Mouse (Mus musculus) frontal cortex, postnatal 25 days (tissue): ENCODE data around the gene Cdcp1.

Source experiments
- DNase-seq, 2 experiments: peaks; one replicate each; pipeline ENCODE4 v3.0.0; 2022; ENCODE audit warnings: low spot score in 2 of 2

The Cdcp1 gene

DNA sequence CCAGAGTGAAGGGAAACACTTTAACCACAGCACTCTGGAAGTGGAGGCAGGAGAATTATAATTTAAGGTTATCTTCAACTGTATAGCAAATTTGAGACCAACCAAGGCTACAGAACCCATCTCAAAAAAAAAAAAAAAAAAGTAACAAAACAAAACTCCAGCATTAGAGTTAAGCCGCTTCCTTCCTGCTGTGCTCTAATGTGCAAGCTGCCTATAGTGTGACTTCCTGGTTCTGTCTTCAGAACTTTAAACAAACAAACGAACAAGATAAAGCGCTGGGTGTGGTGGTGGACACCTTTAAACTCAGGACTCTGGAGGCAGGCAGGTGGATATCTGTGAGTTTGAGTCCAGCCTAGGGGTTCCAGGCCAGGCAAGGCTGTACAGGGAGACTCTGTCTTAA, 63.8 kb downstream of the Cdcp1 start:
- DNase-seq: no peak

DNA sequence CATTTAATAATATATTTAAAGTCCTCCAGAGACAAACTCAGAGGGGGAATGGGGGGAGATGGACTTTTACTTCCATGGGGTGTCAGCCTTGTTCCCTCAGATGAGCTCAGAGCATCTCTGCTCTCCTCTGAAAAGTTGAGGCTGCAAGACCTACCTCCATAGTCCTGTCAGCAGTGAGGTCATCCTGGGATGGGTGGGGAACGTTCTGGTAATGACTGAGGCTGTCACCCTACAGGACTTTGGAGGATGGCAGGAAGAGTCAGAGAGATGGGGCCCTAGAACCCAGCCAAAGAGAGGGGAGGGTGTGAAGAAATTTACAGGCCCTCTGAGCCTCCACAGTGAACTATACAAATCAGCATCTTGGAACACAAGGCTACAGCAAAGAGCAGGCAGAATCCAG, 64.3 kb downstream of the Cdcp1 start:
- DNase-seq: no peak

DNA sequence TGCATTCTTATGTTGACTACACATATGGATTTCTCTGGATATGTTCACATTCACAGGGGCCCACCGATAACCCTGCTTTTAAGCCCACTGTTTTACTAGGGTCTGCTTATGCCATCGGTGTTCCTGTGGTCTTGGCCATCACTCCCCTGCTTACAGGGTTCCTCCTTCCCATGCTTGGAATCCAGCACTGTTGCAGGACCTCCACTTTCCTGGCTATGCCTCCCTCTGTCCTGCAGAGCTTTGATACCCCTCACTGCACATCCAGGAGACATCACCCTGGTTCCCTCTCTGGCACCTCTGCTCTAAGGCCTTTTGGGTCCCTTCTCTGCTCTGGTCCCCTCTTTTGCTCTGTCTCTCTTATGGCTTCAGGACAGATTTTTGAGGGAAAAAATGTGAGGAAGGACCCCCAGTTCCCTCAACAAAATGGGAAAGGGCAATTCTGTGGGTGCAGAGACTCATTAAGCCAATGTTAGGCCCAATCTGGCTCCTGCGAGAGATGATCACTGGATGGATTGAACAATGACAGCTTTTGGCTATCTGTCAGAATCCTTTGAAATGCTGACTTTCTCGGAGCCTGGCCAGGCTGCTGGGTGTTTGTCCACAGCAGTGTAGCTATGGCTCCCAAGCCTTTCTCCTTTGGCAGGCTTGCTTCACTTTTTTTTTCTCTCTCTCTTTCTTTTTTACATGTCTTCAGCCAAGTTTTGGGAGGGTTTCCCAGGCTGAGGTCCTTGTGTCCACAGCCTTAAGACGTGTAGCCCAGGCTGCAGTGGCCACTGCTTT, 65.4 kb downstream of the Cdcp1 start, which contains the start of gene Clec3b:
TSS of gene Clec3b (plus strand) at position 706 of the 780 bp plus-strand sequence.
- no peak for DNase-seq

DNA sequence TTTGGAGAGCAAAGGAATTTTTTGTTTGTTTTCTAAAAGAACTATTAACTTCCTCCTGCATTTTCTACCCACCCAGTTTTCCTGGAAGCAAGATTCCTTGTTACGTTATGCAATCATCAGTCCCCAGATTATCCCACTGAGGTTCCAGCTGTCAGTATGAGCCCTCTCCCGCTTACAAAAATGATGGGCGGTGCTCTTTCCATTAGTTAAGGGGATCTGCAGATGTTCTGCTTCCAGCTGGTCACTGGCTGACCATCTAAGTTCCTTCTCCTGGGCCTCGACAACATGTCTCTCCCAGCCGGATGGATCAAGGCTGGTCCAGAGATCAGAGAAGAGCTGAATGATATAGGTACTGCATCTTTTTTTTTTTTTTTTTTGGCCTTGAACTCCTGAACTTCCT, 67.4 kb downstream of the Cdcp1 start:
- DNase-seq: no peak

DNA sequence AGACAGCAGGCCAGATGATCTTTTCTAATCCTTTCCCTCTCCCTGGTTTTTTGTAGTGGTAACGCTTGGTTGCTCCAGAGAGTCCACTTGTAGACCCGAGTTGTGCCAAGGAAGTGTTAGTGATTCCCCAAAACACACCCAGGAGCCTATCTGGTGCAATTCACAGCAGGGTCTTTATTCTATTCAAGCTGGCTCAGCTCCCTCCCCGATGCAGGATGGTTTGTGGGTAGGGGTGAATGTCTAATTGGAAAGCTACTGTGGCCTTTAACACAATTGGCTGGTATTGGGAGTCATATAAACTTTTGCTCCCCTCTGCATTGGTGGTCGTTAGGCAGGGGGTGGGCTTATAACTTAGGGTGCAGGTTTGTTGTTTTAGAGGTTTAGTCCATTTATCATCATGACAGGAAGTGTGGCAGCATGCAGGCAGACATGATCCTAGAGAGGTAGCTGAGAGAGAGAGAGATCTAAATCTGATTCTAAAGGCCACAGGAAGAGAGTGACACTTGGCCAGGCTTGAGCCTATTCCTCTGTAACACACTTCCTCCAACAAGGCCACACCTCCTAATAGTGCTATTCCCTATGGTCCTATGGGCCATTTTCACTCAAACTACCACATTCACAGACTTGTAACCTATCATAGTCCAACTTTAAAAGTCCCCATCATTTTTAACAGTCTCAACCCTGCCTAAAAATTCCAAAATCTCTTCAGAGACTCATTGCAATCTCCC, 75.8 kb downstream of the Cdcp1 start:
- no peak for DNase-seq

DNA sequence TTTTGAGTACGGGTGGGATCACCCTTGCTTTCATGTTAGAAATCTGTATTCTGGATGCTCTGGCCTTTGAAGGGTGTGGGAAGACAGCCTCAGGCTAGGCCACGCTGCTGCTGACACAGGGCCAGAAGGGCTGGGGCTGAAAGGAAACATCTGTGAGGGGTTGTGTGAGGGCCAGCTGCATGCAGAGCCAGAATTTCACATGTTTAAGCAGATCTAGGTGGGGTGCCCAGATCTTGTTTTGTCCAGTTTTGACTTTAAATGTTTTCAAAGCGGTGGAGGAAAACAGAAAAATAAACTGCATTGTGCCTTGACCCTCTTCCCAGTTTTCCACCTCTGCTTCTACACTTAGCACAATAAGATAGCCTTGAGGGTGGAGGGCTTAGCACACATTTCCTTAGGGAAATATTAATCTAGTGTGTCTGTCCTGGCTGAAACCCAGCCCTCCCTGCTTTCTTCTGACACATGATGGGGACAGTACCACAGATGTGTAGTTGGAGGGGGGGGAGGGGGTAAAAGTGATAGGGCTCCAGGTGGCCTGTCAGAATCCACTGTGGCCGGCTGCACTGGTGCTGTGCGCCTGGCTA, 76.9 kb downstream of the Cdcp1 start:
- no peak for DNase-seq

DNA sequence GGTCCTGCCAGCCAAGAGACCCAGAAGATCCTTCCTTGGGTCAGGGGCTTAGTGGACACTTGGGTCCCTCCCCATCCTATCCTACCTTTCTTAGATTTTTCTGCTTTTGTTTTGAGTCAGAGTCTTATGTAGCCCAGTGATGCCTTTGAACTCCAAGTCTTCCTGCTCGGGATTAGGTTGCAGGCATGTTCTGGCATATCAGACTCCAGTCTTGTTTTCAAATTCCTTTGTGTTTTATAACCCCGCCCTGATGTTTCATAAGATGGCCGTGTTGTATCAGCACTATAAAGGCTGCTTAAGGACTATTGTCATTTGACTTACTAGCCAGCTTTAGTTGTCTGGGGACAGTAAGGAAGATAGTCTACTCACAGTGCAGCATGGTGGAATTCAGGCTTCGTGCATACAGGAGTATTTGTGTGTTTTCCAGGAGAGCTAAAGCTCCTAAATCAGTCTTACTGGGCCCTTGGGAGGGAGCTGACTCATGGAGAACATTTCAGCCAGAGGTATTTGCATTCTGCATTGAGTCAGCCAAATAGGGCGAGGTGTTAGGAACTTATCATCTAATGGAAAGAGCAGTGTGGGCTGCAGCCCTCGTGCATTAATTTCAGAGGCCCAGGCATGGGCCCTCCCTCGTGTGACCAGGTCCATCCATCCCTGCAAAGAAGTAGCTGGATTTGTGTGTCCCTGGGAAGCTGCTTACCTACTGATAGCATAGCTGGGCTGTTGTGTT, 78.7 kb downstream of the Cdcp1 start:
- no peak for DNase-seq

DNA sequence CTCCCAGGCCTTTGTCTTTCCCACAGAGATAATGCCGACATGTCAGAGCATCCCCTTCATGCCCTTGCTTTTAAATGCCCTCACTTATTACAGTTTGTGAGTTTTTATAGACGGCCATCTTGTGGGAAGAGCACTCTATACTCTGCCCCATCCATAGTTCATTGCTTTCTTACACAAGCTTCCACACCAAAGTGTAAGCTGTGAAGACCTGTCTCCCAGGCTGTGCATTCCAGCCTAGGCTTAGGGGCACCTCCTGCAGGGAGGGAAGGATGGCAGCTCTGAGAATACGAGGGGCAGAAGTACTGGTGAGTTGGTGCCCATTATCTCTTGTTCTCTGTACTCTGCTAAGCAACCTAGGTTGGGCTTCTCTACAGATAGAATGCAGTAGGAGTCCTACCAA, 82.8 kb downstream of the Cdcp1 start:
- no peak for DNase-seq

DNA sequence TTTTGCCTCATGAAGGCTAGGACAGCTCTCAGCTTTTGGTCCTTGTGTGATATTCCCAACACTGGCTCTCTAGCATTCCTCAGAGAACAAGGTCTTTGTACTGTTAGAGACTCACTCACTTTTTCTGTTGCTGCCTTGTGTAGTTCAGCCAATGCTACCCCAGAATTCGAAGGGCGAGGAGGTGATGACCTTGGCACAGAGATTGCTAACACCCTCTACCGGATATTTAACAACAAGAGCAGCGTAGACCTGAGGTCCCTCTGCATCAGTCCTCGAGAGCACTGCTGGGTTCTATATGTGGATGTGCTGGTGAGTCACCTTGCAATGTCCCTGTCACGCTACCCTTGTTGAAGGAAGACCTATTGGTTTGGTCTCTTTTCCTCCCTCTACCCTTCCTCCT, 88.2 kb downstream of the Cdcp1 start:
- no peak for DNase-seq

DNA sequence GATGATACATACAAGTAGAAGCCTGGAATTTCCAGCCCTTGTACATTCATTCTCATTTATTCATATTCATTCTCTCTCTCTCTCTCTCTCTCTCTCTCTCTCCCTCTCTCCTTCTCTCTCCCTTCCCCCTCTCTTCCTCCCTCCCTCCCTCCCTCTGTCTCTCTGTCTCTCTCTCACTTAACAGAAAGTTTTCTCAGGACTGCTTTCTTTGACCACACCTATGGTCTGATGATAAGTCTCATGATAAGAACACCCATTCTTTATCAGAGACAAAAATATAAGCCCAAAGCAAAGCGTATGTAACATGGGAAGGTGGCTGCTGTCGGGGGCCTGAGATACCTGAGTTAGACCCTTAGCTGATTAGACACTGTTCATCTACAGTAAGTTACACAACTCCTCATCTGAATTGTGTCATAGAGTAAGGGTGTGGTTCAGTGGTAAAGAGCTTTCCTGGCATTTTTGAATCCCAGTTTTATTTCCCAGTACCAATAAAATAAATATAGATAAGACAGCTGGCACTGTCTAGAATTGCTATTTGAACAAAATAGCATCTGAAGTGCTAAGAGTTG, 91.3 kb downstream of the Cdcp1 start:
- no peak for DNase-seq

DNA sequence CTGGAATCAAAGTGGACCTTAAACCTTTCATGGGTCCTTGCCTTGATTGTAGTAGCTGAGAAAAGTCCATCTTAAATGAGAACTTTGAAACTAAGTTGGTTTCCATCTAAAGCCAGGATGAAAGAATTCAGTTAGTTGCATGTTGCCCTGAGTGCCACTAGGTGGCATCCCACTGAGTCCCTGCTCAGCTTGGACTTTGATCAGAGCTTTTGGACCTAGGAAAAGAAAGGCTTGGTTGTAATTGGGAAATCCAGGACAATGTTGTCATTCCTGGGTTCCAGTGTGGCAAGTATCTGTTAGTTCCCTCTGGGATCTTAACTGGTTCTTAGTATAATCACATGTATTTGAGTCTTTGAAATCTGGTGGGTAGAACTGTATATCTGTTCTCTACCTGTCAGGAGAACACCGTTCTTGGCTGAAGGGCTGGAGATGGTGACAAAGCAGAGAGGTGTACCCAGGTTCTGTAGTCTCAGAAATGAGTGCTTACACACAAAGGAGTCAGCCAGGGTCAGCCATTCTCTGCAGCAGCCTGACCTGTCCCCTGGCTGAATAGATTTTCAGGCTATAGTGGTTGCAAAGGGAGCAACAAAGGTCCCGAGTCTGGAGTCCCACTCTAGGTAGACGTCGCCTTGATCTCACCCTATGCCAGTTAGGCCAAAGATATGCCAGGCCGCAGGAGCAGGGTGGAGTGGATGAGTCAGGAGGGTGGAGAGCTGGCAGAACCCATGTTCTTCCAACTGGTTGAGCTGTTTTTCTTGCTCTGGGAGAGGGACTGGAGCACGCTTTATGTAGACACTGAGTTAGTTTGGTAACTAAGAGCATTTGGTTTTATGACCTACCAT, 92.0 kb downstream of the Cdcp1 start:
- DNase-seq: no peak

DNA sequence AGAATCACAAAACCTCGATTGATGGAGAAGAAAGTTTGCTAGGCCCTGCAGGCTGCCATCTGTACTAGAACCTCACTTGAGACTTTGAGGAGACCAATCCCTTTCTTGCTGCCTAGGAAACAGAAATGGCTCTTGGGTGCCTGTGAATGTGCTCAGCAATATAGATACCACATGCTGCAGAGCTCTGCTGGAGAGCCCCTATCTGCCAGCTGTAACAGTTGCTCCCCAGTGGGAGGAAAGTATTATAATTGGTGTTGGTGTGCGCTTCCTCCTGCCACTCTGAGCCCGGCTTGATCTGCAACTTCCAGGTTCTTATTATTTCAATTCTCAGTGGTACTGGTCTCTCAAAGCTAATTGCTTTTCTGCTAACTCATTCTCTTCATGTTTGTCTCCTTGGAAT, 92.8 kb downstream of the Cdcp1 start:
- no peak for DNase-seq
